Mouse (Mus musculus): ENCODE measurements around the gene Hist1h3d.
"Not testable (repeated sequence)": the region's sequence is repeated elsewhere in the genome, so short reads cannot be mapped to it uniquely, and the experiment has no call there.

The Hist1h3d gene

DNA sequence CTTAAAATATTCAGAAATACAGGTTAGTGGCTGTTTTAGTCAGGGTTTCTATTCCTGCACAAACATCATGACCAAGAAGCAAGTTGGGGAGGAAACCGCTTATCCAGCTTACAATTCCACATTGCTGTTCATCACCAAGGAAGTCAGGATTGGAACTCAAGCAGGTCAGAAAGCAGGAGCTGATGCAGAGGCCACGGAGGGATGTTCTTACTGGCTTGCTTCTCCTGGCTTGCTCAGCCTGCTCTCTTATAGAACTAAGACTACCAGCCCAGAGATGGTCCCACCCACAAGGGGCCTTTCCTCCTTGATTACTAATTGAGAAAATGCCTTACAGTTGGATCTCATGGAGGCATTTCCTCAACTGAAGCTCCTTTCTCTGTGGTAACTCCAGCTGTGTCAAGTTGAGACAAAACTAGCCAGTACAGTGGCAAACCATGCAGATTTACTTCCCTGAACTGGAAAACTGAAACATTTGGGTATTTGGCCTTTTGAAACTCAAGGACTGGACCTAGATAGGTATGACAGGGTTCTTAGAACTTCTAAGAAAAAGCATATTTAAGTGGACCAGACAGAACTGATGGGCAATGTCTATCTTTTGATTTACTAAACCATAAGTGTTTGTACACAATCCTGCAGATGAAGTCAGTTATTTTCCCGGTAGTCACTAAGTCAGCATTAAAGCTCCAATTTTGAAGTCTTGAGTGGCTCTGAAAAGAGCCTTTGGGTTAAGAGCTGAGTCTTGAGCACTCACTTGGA lies 33.2 kb upstream of the Hist1h3d start:
- DNase-seq (ENCODE audit: low spot score) = not testable (repeated sequence)

DNA sequence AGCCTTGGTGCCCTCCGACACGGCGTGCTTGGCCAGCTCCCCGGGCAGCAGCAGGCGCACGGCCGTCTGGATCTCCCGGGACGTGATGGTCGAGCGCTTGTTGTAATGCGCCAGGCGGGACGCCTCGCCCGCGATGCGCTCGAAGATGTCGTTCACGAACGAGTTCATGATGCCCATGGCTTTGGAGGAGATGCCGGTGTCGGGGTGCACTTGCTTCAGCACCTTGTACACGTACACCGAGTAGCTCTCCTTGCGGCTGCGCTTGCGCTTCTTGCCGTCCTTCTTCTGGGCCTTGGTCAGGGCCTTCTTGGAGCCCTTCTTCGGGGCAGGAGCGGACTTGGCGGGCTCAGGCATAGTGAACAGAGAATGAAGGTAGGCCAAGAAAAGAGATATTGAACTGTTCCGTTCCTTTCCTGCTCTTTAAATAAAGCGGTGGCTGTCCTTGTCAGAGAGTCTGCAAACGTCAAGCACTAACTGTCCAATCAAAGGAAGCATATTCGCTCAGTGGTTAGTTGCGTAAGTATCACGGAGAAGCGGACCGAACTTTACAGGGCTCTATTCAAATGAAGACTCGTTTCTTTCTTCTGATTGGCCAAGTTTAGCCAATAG lies 32.5 kb upstream of the Hist1h3d start, which contains the start of gene Hist1h2bh:
TSS of gene Hist1h2bh (minus strand) at position 394 of the 609 bp plus-strand sequence.
- DNase-seq (ENCODE audit: low spot score) = not testable (repeated sequence)

DNA sequence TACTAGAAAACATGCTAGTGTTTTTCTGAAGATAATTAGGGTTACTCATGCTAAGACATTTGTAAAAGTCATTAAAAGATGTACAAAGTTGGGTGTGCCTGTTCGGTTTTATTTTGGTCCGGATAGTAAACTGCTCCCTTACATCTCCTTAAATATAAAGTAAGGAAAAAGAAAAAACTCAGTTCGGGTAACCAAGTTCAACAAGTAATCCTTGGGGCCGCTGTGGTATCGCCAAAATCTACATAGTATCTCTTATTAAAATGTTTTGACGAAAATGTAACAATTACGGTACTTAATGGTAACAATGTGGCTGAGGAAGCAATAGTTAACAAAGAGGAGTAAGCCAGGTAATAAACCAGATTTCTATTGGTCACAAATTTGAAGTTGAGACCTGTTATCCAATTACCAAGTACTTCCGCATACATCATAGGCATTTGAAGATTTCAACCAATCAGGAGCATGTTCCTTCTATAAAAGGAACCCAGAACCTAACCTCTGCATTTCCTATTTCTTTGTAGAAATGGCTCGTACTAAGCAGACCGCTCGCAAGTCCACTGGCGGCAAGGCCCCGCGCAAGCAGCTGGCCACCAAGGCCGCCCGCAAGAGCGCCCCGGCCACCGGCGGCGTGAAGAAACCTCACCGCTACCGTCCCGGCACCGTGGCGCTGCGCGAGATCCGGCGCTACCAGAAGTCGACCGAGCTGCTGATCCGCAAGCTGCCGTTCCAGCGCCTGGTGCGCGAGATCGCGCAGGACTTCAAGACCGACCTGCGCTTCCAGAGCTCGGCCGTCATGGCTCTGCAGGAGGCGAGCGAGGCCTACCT lies 31.4 kb upstream of the Hist1h3d start, which contains the start of gene Hist1h3f:
TSS of gene Hist1h3f (plus strand) at position 88 of the 822 bp plus-strand sequence.
- DNase-seq (ENCODE audit: low spot score) = no peak

DNA sequence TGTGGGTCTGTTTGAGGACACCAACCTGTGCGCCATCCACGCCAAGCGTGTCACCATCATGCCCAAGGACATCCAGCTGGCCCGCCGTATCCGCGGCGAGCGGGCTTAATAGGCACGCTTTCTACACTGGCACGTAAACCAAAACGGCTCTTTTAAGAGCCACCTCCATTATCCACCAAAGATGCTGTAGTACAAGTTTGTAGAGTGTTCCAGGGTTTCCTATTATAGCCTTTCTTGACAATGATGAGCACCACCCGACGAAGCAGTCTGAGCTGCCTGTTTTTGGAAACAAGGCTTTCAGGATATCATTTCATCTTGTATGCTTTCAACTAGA lies 30.8 kb upstream of the Hist1h3d start:
- DNase-seq (ENCODE audit: low spot score) = not testable (repeated sequence)

DNA sequence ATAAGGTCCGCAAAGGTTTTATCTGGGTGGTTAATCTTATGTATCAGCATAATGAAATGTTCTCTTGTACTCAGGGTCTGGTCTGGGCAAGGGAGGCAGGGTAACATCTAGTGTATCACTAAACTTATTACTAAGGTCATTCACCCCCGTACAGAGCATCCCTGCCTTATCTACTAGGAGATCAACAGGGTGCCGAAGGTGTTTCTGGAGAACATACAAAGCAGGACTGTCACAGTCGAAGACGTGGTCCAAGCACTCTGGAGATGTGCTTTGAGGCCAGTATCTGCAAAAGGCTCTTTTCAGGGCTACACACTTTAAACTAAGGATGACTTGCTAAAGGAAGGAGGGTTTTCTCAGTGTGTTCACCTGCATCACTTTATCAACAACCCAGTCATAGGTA lies 28.9 kb upstream of the Hist1h3d start:
- no peak for DNase-seq (ENCODE audit: low spot score)

DNA sequence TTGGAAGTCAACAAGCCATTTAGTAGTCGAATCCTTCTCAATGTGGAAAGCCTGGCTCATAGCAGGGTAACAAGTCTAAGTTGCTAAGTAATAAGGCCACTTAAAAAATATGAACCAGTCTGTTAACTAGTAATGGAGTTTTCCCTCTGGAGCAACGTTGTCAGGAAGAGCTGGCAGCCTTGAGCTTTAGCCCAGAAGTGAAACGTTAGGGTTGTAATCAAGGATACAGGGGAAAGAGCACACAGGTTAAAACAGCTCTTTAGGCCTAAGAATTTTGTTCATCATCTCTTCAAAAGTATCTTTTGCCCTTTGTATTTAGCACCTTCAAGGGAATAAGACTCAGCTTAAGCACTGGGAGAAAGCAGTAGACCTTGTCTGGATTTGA lies 24.8 kb upstream of the Hist1h3d start:
- DNase-seq (ENCODE audit: low spot score) = no peak

DNA sequence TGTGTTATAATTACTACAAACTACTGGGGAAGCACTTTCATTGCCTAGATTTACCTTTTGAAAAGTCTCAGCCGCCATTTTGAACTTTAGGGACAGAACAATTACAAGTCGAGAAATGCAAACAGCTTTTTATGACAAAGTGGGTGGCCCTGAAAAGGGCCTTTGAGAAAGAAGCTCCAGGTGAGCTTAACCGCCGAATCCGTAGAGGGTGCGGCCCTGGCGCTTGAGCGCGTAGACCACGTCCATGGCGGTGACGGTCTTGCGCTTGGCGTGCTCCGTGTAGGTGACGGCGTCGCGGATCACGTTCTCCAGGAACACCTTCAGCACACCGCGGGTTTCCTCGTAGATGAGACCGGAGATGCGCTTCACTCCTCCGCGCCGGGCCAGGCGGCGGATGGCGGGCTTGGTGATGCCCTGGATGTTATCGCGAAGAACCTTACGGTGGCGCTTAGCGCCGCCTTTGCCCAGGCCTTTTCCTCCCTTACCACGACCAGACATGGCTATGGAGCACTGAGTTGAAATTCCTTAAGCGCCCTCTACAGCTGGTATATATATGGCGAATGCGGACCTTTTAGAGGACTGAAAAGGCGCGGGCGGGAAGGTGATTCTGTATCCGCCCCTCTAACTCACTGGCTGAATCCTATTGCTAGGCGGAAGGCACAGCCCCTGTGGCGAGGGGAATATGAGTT lies 24.3 kb upstream of the Hist1h3d start, which contains the start of gene Hist1h4f:
TSS of gene Hist1h4f (minus strand) at position 503 of the 689 bp plus-strand sequence.
- DNase-seq (ENCODE audit: low spot score) = not testable (repeated sequence)

DNA sequence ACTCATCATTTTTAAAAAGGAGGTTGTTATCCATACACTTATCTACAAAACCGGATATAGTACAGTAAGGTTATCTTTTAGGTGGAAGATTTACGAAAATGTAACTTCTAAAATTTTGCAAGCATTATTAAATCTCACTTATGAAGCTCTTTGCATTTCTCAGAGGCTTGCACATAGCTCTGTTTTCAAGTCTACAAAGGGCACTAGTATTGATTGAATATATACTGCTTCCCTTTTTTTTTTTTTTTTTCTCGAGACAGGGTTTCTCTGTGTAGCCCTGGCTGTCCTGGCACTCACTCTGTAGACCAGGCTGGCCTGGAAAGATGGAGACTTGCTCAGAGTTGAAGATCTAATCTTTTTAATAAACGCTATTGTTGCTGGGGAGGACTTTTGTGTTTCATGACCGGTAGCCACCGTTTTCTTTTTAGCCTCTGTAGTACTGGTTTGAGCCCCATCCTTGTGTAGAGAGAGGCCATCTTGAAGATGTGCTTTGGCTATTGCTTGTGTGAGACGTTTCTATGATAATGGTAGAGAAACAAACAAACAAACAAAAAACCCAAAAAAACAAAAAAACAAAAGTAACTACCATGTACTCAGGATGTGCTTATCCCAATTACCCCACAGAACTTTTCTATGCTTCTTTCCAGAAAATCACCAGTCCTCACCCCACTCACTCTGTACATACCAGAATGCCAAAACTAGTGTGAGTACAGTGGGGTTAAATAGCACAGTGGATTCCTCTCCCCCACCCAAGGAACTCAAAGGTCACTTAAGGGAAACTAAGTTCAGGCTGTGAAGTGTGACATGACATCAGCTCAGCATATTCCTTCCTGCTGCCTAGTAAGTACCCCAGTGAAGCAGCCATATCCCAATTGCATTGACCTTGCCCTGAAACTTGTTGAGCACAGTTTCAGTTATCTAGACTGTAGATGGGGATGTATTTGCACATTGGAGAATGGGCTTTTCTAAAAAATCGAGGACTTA lies 23.3 kb upstream of the Hist1h3d start:
- no peak for DNase-seq (ENCODE audit: low spot score)

DNA sequence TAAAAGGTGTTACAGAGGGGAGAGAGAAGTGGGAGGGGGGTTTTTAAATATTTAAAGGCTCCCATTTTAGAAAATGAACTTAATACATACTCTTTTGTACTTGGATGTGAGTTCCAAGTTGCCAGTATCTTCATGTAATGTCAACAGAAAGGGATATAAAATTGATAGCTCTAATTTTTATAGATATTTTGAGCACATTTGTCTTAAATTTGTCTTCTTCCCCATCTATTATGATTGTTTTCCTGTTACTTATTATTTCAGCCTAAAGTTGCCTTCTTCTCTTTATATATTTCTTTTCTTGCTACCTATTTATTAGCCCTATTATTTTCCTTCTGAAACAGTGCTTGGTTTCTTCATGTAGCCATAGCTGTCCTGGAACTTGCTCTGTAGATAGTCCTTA lies 22.6 kb upstream of the Hist1h3d start, which contains the start of gene Hist1h1d:
TSS of gene Hist1h1d (plus strand) at position 301 of the 400 bp plus-strand sequence.
- DNase-seq (ENCODE audit: low spot score) = no peak

DNA sequence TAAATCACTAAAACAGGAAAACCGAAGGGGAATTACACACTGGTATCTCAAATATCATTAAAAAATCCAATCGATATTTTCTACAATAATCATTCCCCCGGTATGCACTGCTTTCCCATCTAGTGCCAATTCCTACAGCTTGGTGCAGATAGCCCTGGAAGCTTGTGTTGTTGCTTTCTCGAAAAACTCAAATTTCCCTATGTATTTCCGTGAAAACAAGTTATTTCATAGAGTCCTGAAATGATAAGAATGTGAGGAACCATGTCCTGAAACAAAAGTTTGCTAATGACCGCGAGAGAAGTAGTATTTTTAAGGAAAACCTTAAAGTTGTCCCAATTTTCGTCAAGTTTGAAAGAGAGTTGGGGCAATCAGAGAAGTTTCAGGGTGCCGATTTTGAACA lies 21.2 kb upstream of the Hist1h3d start:
- DNase-seq (ENCODE audit: low spot score) = no peak

DNA sequence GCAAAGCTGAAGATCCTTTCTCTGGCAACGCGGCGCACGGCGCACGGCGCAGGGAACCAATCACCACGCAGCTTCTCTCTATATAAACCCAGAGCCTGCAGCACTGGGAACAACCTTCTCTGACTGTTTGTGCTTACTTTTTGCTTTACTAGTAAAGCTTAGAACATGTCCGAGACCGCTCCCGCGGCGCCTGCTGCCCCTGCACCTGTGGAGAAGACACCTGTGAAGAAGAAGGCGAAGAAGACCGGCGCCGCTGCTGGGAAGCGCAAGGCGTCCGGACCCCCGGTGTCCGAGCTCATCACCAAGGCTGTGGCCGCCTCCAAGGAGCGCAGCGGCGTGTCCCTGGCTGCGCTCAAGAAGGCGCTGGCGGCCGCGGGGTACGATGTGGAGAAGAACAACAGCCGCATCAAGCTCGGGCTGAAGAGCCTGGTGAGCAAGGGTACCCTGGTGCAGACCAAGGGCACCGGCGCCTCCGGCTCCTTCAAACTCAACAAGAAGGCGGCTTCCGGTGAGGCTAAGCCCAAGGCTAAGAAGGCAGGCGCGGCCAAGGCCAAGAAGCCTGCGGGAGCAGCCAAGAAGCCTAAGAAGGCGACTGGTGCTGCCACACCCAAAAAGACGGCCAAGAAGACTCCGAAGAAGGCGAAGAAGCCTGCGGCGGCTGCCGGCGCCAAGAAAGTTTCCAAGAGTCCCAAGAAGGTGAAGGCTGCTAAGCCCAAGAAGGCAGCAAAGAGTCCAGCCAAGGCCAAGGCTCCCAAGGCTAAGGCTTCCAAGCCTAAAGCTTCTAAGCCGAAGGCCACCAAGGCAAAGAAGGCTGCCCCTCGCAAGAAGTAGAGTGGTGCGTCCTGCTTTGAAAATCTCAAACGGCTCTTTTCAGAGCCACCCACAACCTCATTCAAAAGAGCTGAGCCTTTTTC lies 20.4 kb upstream of the Hist1h3d start:
- DNase-seq (ENCODE audit: low spot score) = no peak

DNA sequence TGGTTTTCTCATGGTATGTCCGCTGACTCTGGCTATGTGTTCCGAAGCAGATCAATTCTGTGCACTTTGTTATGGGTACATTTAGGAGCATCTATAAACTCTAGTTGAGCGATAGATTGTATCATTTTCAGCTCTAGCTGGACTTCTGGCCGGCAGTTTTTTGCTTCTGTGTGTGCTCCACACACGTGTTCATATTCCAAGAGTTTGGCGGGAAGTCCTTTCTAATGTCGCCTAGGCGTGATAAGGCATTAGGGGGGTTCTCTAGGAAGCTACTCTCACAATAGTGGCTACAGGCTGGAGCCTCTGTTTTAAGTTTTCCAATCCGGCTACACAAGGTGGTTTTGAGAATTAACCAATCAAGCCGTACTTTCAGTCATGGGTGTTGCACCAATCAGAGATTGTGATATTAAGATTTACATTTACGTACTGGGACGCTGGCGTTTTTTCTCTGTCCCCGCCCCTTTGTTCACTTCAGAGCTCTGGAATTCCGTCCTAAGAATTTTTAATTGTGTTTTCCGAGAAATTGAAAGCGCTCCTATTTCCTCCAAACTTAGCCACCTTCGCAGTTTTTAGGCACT lies 19.6 kb upstream of the Hist1h3d start:
- no peak for DNase-seq (ENCODE audit: low spot score)

DNA sequence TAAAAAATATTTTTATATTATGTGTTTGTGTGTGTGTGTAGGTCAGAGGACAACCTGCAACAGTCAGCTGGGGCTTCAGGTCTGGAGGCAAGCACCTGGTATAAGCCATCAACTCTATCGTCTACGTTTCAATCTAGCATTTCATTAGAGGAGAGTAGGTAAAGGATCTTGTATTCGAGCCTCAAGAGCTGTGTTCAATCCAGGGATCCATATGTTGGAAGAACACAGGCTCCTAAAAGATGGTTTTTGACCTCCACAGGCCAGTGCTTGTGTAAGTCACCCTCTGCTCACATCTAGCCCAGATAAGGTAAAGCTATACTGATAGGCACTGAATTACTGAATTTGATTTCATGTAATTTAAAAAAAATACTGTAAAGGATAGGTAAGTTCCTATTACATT lies 18.7 kb upstream of the Hist1h3d start:
- DNase-seq (ENCODE audit: low spot score) = no peak

DNA sequence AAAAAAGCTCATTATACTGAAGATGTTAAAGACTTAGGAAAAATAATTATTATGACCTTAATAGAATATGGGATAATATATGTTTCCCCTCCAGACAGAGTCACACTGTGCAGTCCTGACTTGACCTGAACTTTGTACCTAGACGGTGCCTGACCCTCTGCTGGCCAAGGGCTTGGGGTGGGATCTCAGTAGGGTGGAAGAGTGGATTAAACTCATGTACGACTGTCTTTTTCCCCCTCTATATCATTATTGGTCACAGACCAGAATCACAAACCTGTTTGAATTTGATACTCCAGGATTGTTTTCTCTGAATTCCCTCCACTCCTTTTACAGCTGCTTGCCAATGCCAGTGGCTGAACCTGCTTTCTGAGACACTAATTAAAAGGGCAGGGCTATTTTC lies 14.9 kb upstream of the Hist1h3d start:
- not testable (repeated sequence) for DNase-seq (ENCODE audit: low spot score)

DNA sequence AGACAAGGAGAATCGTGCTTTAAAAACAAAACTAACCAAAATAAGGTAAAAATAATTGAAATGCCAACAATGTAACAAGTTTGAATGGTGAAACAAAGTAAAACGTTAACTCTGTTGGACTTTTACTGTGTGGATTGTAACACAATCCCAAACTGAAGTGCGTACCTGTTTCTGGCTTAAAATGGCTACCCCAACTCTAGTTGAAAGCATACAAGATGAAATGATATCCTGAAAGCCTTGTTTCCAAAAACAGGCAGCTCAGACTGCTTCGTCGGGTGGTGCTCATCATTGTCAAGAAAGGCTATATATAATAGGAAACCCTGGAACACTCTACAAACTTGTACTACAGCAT lies 14.1 kb upstream of the Hist1h3d start:
- not testable (repeated sequence) for DNase-seq (ENCODE audit: low spot score)

DNA sequence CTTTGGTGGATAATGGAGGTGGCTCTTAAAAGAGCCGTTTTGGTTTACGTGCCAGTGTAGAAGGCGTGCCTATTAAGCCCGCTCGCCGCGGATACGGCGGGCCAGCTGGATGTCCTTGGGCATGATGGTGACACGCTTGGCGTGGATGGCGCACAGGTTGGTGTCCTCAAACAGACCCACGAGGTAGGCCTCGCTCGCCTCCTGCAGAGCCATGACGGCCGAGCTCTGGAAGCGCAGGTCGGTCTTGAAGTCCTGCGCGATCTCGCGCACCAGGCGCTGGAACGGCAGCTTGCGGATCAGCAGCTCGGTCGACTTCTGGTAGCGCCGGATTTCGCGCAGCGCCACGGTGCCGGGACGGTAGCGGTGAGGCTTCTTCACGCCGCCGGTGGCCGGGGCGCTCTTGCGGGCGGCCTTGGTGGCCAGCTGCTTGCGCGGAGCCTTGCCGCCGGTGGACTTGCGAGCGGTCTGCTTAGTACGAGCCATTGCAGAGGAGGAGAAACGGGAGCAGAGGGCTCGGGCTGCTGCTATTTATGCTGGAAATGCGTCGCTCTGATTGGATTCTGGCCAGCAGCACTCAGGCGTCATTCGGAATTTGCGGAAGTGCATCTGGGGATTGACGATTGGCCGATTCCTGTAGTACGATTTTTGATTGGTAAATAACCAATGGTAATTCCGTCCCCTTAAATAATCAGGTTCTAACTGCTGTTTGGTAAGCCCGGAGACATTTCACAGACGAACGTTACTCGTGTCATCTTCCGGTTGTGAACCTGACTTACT lies 13.5 kb upstream of the Hist1h3d start, which contains the start of gene Hist1h3e:
TSS of gene Hist1h3e (minus strand) at position 487 of the 777 bp plus-strand sequence.
- peak; percentile 64 for DNase-seq (ENCODE audit: low spot score)

DNA sequence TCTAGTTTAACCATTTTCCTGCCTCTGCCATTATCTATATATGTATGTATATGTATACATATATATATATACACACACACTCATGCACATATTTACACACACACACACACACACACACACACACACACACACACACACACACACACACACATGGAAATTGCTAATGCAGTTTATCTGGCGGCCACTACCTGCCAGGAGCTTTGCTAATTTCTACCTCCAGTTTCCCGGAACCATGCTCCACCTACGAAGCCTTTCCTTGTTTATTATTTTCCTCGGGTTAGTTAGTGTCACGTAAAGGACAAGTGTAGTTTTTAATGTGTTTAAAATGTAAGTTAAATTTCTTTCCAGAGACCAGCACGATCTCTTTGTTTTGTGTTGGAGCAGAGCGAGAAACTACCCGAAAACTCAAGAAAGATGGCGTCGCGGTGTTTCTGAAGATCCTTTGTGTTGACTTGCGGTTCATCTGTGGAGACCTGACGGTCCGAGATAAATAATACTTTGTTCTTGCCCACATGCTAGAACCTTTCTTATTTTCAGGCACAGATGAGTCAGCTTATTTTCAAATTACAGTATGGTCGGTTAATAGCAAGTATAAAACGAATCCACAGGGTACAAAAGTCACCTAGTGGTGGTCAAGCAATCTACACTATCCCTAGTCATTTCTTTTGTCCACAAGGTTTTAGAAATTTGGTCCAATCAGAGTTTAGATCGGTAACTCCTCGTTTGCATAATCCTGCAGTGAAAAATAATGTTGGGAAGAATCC lies 12.7 kb upstream of the Hist1h3d start:
- DNase-seq (ENCODE audit: low spot score) = no peak

DNA sequence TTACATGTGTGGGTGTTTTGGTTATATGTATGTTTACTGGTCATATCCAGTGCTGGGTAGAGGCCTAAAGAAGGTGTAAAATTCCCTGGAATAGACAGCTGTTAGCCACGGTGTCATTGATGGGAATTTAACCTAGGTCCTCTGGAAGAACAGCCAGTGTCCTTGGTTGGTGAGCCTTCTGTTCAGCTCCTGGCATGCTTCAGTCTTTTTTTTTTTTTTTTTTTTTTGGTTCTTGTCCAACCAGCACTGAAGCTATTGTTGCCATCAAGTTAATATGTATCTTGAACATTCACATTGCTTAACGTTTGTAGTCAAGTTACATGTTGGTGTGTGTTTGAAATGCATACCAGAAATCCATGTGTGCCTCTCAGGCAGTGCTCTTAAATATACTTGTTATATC lies 11.1 kb upstream of the Hist1h3d start:
- no peak for DNase-seq (ENCODE audit: low spot score)

Measured in urinary bladder, postnatal 10 days (tissue).